Comparison of ENCODE assay signal across 39 mouse cellular contexts in genomic region chr7:14202487-14202886, GRCm38 (mm10). TPM values are rescaled to one million over a fixed set of nuclear protein-coding genes. Genes with fewer than 3 reads are reported as not detected.
"Had no signal": no experiment of that assay in that cellular context is flagged by ENCODE, and none has a peak within 500 bp of the region (broad histone marks: within the 10 kb centered on the region; RNA-seq: fewer than 3 reads in every experiment).

No protein-coding gene starts in this region.

- H3K4me2 ChIP-seq: embryonic facial prominence, embryonic 12.5 days; embryonic facial prominence, embryonic 13.5 days; embryonic facial prominence, embryonic 15.5 days; forebrain, embryonic 12.5 days; forebrain, embryonic 13.5 days; forebrain, embryonic 15.5 days had no signal

- H3K36me3 ChIP-seq: embryonic facial prominence, embryonic 10.5 days; embryonic facial prominence, embryonic 12.5 days; embryonic facial prominence, embryonic 13.5 days; embryonic facial prominence, embryonic 15.5 days; forebrain, embryonic 10.5 days; forebrain, embryonic 12.5 days; forebrain, embryonic 15.5 days had no signal

- H3K9ac ChIP-seq: embryonic facial prominence, embryonic 12.5 days; embryonic facial prominence, embryonic 13.5 days; embryonic facial prominence, embryonic 15.5 days; forebrain, embryonic 12.5 days; forebrain, embryonic 13.5 days; forebrain, embryonic 15.5 days; forebrain, postnatal 0 days had no signal

- H3K4me3 ChIP-seq: embryonic facial prominence, embryonic 10.5 days; embryonic facial prominence, embryonic 12.5 days; embryonic facial prominence, embryonic 13.5 days; embryonic facial prominence, embryonic 15.5 days; erythroblast, embryonic 14.5 days; forebrain, embryonic 10.5 days; forebrain, embryonic 12.5 days; forebrain, embryonic 13.5 days; forebrain, embryonic 15.5 days; gastrocnemius, adult 2 months; heart, adult 2 months had no signal

- H3K27ac ChIP-seq: embryonic facial prominence, embryonic 10.5 days; embryonic facial prominence, embryonic 12.5 days; embryonic facial prominence, embryonic 13.5 days; embryonic facial prominence, embryonic 15.5 days; forebrain, embryonic 10.5 days; forebrain, embryonic 12.5 days; forebrain, embryonic 13.5 days; forebrain, embryonic 15.5 days; gastrocnemius, adult 2 months; heart, adult 2 months had no signal

- H3K9me3 ChIP-seq: embryonic facial prominence, embryonic 15.5 days had no signal

- DNase-seq: cerebellum, adult 8-10 months; cerebellum, adult 9-10 months; cerebellum, adult 9-11 months; cerebellum, postnatal 10 days; cerebellum, postnatal 14 days; cerebellum, postnatal 25 days; cerebellum, postnatal 36 days; embryo, embryonic 11 days; forebrain, postnatal 0 days; gastrocnemius, adult 2 months; gastrocnemius, postnatal 10 days; gastrocnemius, postnatal 14 days; gastrocnemius, postnatal 25 days; gastrocnemius, postnatal 36 days; heart, adult 18-20 months; heart, adult 2 months had no signal

- H3K27me3 ChIP-seq: embryonic facial prominence, embryonic 12.5 days; embryonic facial prominence, embryonic 13.5 days; embryonic facial prominence, embryonic 15.5 days; forebrain, embryonic 12.5 days; forebrain, embryonic 13.5 days; forebrain, embryonic 15.5 days had no signal

- H3K4me1 ChIP-seq: embryonic facial prominence, embryonic 10.5 days; embryonic facial prominence, embryonic 12.5 days; embryonic facial prominence, embryonic 13.5 days; embryonic facial prominence, embryonic 15.5 days; forebrain, embryonic 10.5 days; forebrain, embryonic 12.5 days; forebrain, embryonic 13.5 days; forebrain, embryonic 15.5 days had no signal

- ATAC-seq: forebrain, embryonic 13.5 days; forebrain, embryonic 14.5 days; forebrain, embryonic 15.5 days; forebrain, embryonic 16.5 days; forebrain, postnatal 0 days had no signal

RNA-seq across cellular contexts. Expression of gene Sult2a6, which starts 52.2 kb away (rescaled TPM):
- total RNA-seq: common myeloid progenitor, adult 5-6 weeks; forebrain, postnatal 0 days; gastrocnemius, adult 18-20 months; gastrocnemius, adult 2 months; gastrocnemius, adult 8-10 months; gastrocnemius, postnatal 10 days; gastrocnemius, postnatal 14 days; gastrocnemius, postnatal 25 days; gastrocnemius, postnatal 36 days; gastrocnemius, postnatal 4 days; granulocyte monocyte progenitor cell, adult 5-6 weeks; heart, adult 18-20 months; heart, adult 2 months; heart, adult 8-10 months had no signal
- polyA plus RNA-seq: cortical plate, adult 2 months; embryonic facial prominence, embryonic 10.5 days; embryonic facial prominence, embryonic 11.5 days; embryonic facial prominence, embryonic 12.5 days; embryonic facial prominence, embryonic 13.5 days; embryonic facial prominence, embryonic 14.5 days; embryonic facial prominence, embryonic 15.5 days; erythroblast, embryonic 14.5 days; forebrain, embryonic 10.5 days; forebrain, embryonic 11.5 days; forebrain, embryonic 12.5 days; forebrain, embryonic 13.5 days; forebrain, embryonic 14.5 days; forebrain, embryonic 15.5 days; forebrain, embryonic 16.5 days; forebrain, postnatal 0 days; frontal cortex, adult 2 months; gonadal fat pad, adult 2 months; heart, adult 2 months had no signal
